Mouse (Mus musculus): ENCODE results near the gene Srsf10. TPM values are rescaled to one million over a fixed set of nuclear protein-coding genes. Genes with fewer than 3 reads are reported as not detected.

Srsf10 gene
- total and polyA plus RNA-seq, 3 experiments: 241 to 418 (median 299) TPM

GRCm38 (mm10) chr4:135913433-135913832 lies 57.9 kb downstream of the Srsf10 start:
- DNase-seq (ENCODE audit: low spot score) (no peak), ATAC-seq (ENCODE audit: extremely low read depth, insufficient number of reproducible peaks, low FRiP score, poor library complexity, severe bottlenecking) (peak; percentile 12; the same call in 1 of the 2 replicates)
- H3K27me3 ChIP-seq (ENCODE audit: insufficient read depth, low read length): peaks cover 3% of the 10 kb centered on the region; the same call in 1 of the 2 replicates
- no peak overlapping the region for H3K4me3 ChIP-seq (ENCODE audit: low read depth, low read length)
- peaks cover 34% of the 10 kb centered on the region for H3K36me3 ChIP-seq (replicated peaks)
- no peak for TF ChIP-seq POLR2AphosphoS5 (IDR thresholded peaks at IDR 0.05; ENCODE audit: insufficient replicate concordance, low read depth, low read length)
- no peak for TF ChIP-seq GATA1 (IDR thresholded peaks at IDR 0.05; ENCODE audit: borderline replicate concordance, low read length)
- no peak for TF ChIP-seq GATA2 (IDR thresholded peaks at IDR 0.05; ENCODE audit: borderline replicate concordance, low read depth, low read length)
- TF ChIP-seq TAL1 (conservative IDR thresholded peaks at IDR 0.05; ENCODE audit: low read depth, low read length): no peak
- no peak for TF ChIP-seq CTCF (IDR thresholded peaks at IDR 0.05; ENCODE audit: low read depth, low read length)
- H3K4me1 ChIP-seq (ENCODE audit: insufficient read depth, low read depth, low read length): peaks cover 48% of the 10 kb centered on the region
- H3K9me3 ChIP-seq (replicated peaks): no peaks in the 10 kb centered on the region

- TF ChIP-seq CTCF (IDR thresholded peaks at IDR 0.05; ENCODE audit: low read depth, low read length) (no peak), GATA1 (IDR thresholded peaks at IDR 0.05; ENCODE audit: borderline replicate concordance, low read length) (no peak), GATA2 (IDR thresholded peaks at IDR 0.05; ENCODE audit: borderline replicate concordance, low read depth, low read length) (no peak), TAL1 (conservative IDR thresholded peaks at IDR 0.05; ENCODE audit: low read depth, low read length) (no peak), POLR2AphosphoS5 (IDR thresholded peaks at IDR 0.05; ENCODE audit: insufficient replicate concordance, low read depth, low read length) (no peak)
- no peak for DNase-seq (ENCODE audit: low spot score)
- Histone ChIP-seq H3K4me3 (ENCODE audit: low read depth, low read length) (no peak overlapping the region), H3K9me3 (replicated peaks) (no peaks in the 10 kb centered on the region), H3K4me1 (ENCODE audit: insufficient read depth, low read depth, low read length) (peaks cover 22% of the 10 kb centered on the region), H3K27me3 (ENCODE audit: insufficient read depth, low read length) (peaks cover 3% of the 10 kb centered on the region; the same call in 1 of the 2 replicates), H3K36me3 (replicated peaks) (peaks cover 52% of the 10 kb centered on the region)
- ATAC-seq (ENCODE audit: extremely low read depth, insufficient number of reproducible peaks, low FRiP score, poor library complexity, severe bottlenecking): no peak
Measured at GRCm38 (mm10) chr4:135918635-135919279, 63.2 kb downstream of the Srsf10 start.

- ATAC-seq (ENCODE audit: extremely low read depth, insufficient number of reproducible peaks, low FRiP score, poor library complexity, severe bottlenecking) (no peak), DNase-seq (ENCODE audit: low spot score) (no peak)
- H3K36me3 ChIP-seq (replicated peaks): peaks cover 56% of the 10 kb centered on the region
- TF ChIP-seq CTCF (IDR thresholded peaks at IDR 0.05; ENCODE audit: low read depth, low read length): no peak
- TF ChIP-seq GATA1 (IDR thresholded peaks at IDR 0.05; ENCODE audit: borderline replicate concordance, low read length): no peak
- TF ChIP-seq TAL1 (conservative IDR thresholded peaks at IDR 0.05; ENCODE audit: low read depth, low read length): no peak
- H3K4me3 ChIP-seq (ENCODE audit: low read depth, low read length): no peak overlapping the region
- H3K4me1 ChIP-seq (ENCODE audit: insufficient read depth, low read depth, low read length): peaks cover 20% of the 10 kb centered on the region
- H3K9me3 ChIP-seq (replicated peaks): no peaks in the 10 kb centered on the region
- H3K27me3 ChIP-seq (ENCODE audit: insufficient read depth, low read length): peaks cover 3% of the 10 kb centered on the region; the same call in 1 of the 2 replicates
Measured at GRCm38 (mm10) chr4:135919280-135919639, 63.7 kb downstream of the Srsf10 start.

Other genes with a start within 250 kb of the Srsf10 start
- gene Ifnlr1, start 169.5 kb upstream of the Srsf10 start, total RNA-seq (2014; fragmentation: Nextera tagmentation): not detected in 2 replicates
- under 0.01 and 0.06 TPM in 2 replicates for gene Ifnlr1, start 169.5 kb upstream of the Srsf10 start, total RNA-seq (2017)
- not detected in 2 replicates for gene Ifnlr1, start 169.5 kb upstream of the Srsf10 start, polyA plus RNA-seq (2012)
- gene Il22ra1, start 127.6 kb upstream of the Srsf10 start, total RNA-seq (2014; fragmentation: Nextera tagmentation): not detected in 2 replicates
- gene Il22ra1, start 127.6 kb upstream of the Srsf10 start, total RNA-seq (2017): 0.05 and 0.06 TPM in 2 replicates
- gene Il22ra1, start 127.6 kb upstream of the Srsf10 start, polyA plus RNA-seq (2012): not detected in 2 replicates
- gene Myom3, start 96.0 kb upstream of the Srsf10 start, total RNA-seq (2014; fragmentation: Nextera tagmentation): not detected in 2 replicates
- gene Myom3, start 96.0 kb upstream of the Srsf10 start, total RNA-seq (2017): 0.06 and 0.11 TPM in 2 replicates
- not detected in 2 replicates for gene Myom3, start 96.0 kb upstream of the Srsf10 start, polyA plus RNA-seq (2012)
- gene Pnrc2, start 18.1 kb downstream of the Srsf10 start, total RNA-seq (2014; fragmentation: Nextera tagmentation): 264 and 272 TPM in 2 replicates
- 159 and 197 TPM in 2 replicates for gene Pnrc2, start 18.1 kb downstream of the Srsf10 start, total RNA-seq (2017)
- 7.7 and 7.9 TPM in 2 replicates for gene Pnrc2, start 18.1 kb downstream of the Srsf10 start, polyA plus RNA-seq (2012)
- gene Cnr2, start 39.6 kb downstream of the Srsf10 start, total RNA-seq (2014; fragmentation: Nextera tagmentation): 13.4 and 13.6 TPM in 2 replicates
- gene Cnr2, start 39.6 kb downstream of the Srsf10 start, total RNA-seq (2017): 28.2 and 30.6 TPM in 2 replicates
- 4.0 and 5.1 TPM in 2 replicates for gene Cnr2, start 39.6 kb downstream of the Srsf10 start, polyA plus RNA-seq (2012)
- 32.8 and 66.2 TPM in 2 replicates for gene Fuca1, start 65.0 kb downstream of the Srsf10 start, total RNA-seq (2014; fragmentation: Nextera tagmentation)
- 149 and 150 TPM in 2 replicates for gene Fuca1, start 65.0 kb downstream of the Srsf10 start, total RNA-seq (2017)
- gene Fuca1, start 65.0 kb downstream of the Srsf10 start, polyA plus RNA-seq (2012): 13.9 and 16.9 TPM in 2 replicates
- gene Hmgcl, start 90.7 kb downstream of the Srsf10 start, total RNA-seq (2014; fragmentation: Nextera tagmentation): 19.1 and 22.2 TPM in 2 replicates
- gene Hmgcl, start 90.7 kb downstream of the Srsf10 start, total RNA-seq (2017): 38.0 and 39.1 TPM in 2 replicates
- gene Hmgcl, start 90.7 kb downstream of the Srsf10 start, polyA plus RNA-seq (2012): 22.6 and 33.3 TPM in 2 replicates
- 4.3 and 5.0 TPM in 2 replicates for gene Gale, start 108.0 kb downstream of the Srsf10 start, total RNA-seq (2014; fragmentation: Nextera tagmentation)
- 10.9 and 12.4 TPM in 2 replicates for gene Gale, start 108.0 kb downstream of the Srsf10 start, total RNA-seq (2017)
- gene Gale, start 108.0 kb downstream of the Srsf10 start, polyA plus RNA-seq (2012): 19.8 and 23.3 TPM in 2 replicates
- gene Lypla2, start 116.9 kb downstream of the Srsf10 start, total RNA-seq (2014; fragmentation: Nextera tagmentation): 53.9 and 65.8 TPM in 2 replicates
- 28.5 and 34.1 TPM in 2 replicates for gene Lypla2, start 116.9 kb downstream of the Srsf10 start, total RNA-seq (2017)
- 243 and 284 TPM in 2 replicates for gene Lypla2, start 116.9 kb downstream of the Srsf10 start, polyA plus RNA-seq (2012)
- 26.1 and 34.9 TPM in 2 replicates for gene Pithd1, start 131.5 kb downstream of the Srsf10 start, total RNA-seq (2014; fragmentation: Nextera tagmentation)
- gene Pithd1, start 131.5 kb downstream of the Srsf10 start, total RNA-seq (2017): 51.0 and 60.9 TPM in 2 replicates
- 41.0 and 71.7 TPM in 2 replicates for gene Pithd1, start 131.5 kb downstream of the Srsf10 start, polyA plus RNA-seq (2012)
- 108 and 113 TPM in 2 replicates for gene Eloa, start 166.0 kb downstream of the Srsf10 start, total RNA-seq (2014; fragmentation: Nextera tagmentation)
- gene Eloa, start 166.0 kb downstream of the Srsf10 start, total RNA-seq (2017): 51.6 and 56.0 TPM in 2 replicates
- gene Eloa, start 166.0 kb downstream of the Srsf10 start, polyA plus RNA-seq (2012): 9.7 and 12.9 TPM in 2 replicates
- 1,598 and 1,903 TPM in 2 replicates for gene Rpl11, start 197.7 kb downstream of the Srsf10 start, total RNA-seq (2014; fragmentation: Nextera tagmentation)
- 563 and 967 TPM in 2 replicates for gene Rpl11, start 197.7 kb downstream of the Srsf10 start, total RNA-seq (2017)
- gene Rpl11, start 197.7 kb downstream of the Srsf10 start, polyA plus RNA-seq (2012): 1,685 and 1,796 TPM in 2 replicates